Mouse (Mus musculus) erythroblast, embryonic 14.5 days (primary cell): ENCODE data around the gene Nudt1.

ENCODE experiments used
- GATA1 ChIP-seq: IDR thresholded peaks from 2 replicates; pipeline ENCODE4 v1.6.1; 2012; ENCODE audit warnings: low read length, inconsistent platforms, mixed read lengths
- TAL1 ChIP-seq: IDR thresholded peaks from 3 replicates; pipeline ENCODE4 v1.6.1; 2012; ENCODE audit warnings: low read length, inconsistent platforms, mixed read lengths

DNA sequence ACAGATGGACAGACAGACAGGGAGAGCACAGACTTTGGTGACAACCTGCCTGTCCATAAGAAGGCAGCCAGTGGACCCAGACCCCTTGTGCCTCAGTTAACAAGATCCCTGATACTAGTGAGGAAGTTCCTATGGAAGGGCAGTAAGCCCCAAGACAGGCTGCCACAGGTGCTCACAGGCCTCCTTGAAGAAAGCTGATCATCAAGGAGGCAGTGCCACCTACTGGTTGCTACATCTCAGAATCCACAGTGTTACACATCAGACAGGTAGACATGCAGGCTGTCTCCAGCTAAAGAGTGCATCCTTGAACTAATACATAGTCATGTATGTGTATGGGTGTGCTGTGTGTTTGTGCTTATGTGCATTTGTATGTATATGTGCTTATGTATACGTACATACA is 29.3 kb upstream of the Nudt1 start:
- TF ChIP-seq GATA1 (no peak), TAL1 (no peak)
